Mouse (Mus musculus) liver, adult 2 months (tissue): Measurements from ENCODE around the gene Ifi35.

ENCODE experiments used
- CTCF ChIP-seq: fragments of 200-500 bp; IDR thresholded peaks from 2 replicates; pipeline ENCODE4 v1.5.1; 2011; ENCODE audit warnings: low read depth, low read length, control low read depth
- POLR2A ChIP-seq: fragments of 200-500 bp; IDR thresholded peaks from 2 replicates; pipeline ENCODE4 v1.6.1; 2011; ENCODE audit warnings: low read length, control low read depth; ENCODE audit not compliant: insufficient read depth; ENCODE audit errors: extremely low read depth

GRCm38 (mm10) chr11:101465101-101465868 lies 17.1 kb downstream of the Ifi35 start:
- TF ChIP-seq POLR2A (no peak), CTCF (0 out of 2 replicates have a peak, but pooled peaks have one; percentile 3)
